Mouse (Mus musculus) bone marrow, adult 2 months (tissue): ENCODE data around the gene Gm11937. TPM values are rescaled to one million over a fixed set of nuclear protein-coding genes. Genes with fewer than 3 reads are reported as not detected.
"Not testable (repeated sequence)": the region's sequence is repeated elsewhere in the genome, so short reads cannot be mapped to it uniquely, and the experiment has no call there.

Experiments used
- H3K27ac ChIP-seq: fragments of 200-500 bp; 2 replicates; pipeline ENCODE4 v1.5.1; 2012; ENCODE audit warnings: low read depth, mild to moderate bottlenecking, control low read depth, inconsistent platforms, low read length; ENCODE audit not compliant: control insufficient read depth, poor library complexity, insufficient read depth
- H3K4me1 ChIP-seq: fragments of 200-500 bp; 2 replicates; pipeline ENCODE4 v1.6.1; 2011; ENCODE audit warnings: low read length; ENCODE audit not compliant: control insufficient read depth, insufficient read depth
- H3K4me3 ChIP-seq: fragments of 200-500 bp; replicated peaks from 2 replicates; pipeline ENCODE3; 2011; ENCODE audit warnings: mild to moderate bottlenecking, low read depth, low read length, control low read depth; ENCODE audit not compliant: control insufficient read depth
- CTCF ChIP-seq: fragments of 200-500 bp; IDR thresholded peaks from 2 replicates; pipeline ENCODE4 v1.5.1; 2011; ENCODE audit warnings: low read length, control low read depth; ENCODE audit not compliant: control insufficient read depth, insufficient read depth
- POLR2A ChIP-seq: fragments of 200-500 bp; IDR thresholded peaks from 2 replicates; pipeline ENCODE4 v1.6.1; 2011; ENCODE audit warnings: low read depth, mild to moderate bottlenecking, control low read depth, low read length, borderline replicate concordance; ENCODE audit not compliant: control insufficient read depth
- WGBS: fragments of 180-500 bp; shearing (Covaris S2); methylation state at CpG from one replicate; pipeline ENCODE4 v1.1.7; 2018; 5-methylcytosine and 5-hydroxymethylcytosine counted together
- polyA plus RNA-seq: library from polyadenylated mRNA; stranded (reverse); fragments of >200 nt; gene quantifications from 2 replicates; pipeline ENCODE4 v1.2.4, GENCODE M21; 2011; ENCODE audit warnings: low replicate concordance; ENCODE audit not compliant: missing spikeins, insufficient read depth, insufficient read length

The Gm11937 gene
- polyA plus RNA-seq, 1 experiment, result not detected

DNA sequence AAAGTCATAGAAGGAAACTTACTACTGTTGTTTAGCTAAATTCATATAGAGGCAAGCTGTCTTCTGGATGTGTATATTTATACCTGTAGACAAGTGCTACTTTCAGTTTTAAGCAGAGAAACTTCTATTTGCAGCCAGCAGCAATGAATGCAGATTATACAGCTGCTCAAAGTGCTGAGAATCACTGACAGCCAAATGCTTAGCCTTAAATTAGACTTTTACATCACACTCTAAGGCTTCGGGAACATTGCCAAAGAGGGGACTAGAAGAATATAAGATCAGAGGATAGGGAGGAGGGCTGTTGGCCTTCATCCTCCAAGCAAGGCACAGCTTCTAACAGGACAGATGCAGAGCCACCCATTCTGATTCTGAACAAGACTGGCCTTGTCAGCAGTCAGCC, 27.1 kb upstream of the Gm11937 start:
- WGBS, result 68% methylated on average over 1 of the region's 1 CpGs

DNA sequence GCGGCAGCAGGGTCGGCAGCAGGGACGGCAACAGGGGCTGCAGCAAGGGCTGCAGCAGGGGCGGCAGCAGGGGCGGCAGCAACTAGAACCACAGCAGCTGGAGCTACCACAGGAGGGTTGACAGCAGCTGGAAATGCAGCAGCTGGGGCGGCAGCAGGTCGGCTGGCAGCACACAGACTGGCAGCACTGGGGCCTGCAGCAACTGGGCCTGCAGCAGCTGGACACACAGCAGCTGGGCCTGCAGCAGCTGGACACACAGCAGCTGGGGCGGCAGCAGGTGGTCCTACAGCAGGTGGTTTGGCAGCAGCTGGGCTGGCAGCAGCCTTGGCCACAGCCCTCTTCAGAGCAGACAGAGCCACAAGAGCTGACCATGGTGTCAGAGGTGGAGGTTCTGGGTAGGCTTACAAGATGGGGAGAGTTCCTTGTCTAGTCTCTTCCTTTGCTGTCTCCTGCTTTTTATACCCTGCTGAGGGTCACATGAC, 24.7 kb upstream of the Gm11937 start, which contains the start of gene Krtap4-2:
TSS of gene Krtap4-2 (minus strand) at position 432 of the 482 bp plus-strand sequence.
- Histone ChIP-seq H3K27ac (no peak within 1 kb of the TSS), H3K4me1 (no peaks in the 10 kb centered on the region), H3K4me3 (no peak within 1 kb of the TSS)
- TF ChIP-seq CTCF (no peak), POLR2A (no peak)
- WGBS, result 52% methylated on average over 8 of the region's 8 CpGs

More for the DNA sequence above, 27.1 kb upstream of the Gm11937 start:
- TF ChIP-seq CTCF, result no peak
- H3K4me1 ChIP-seq, result no peaks in the 10 kb centered on the region
- no peak overlapping the region for H3K27ac ChIP-seq
- no peak overlapping the region for H3K4me3 ChIP-seq

DNA sequence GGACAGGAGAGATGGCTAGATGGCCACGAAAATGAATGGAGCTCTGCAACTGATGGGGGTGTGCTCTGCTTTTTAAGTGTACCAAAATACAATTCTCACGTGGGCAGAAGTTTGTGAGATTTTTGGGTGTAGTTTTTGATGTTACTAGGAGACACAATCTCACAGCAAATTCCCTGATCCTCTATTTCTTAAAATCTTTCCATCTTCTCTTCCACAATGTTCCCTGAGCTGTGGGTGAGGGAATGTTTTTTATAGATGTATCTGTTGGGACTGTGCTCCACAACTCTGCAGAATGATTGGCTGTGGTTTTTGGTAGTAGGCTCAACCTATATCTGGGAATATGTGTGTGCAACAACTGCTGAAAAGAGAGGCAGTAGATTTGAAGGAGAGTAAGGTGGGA, 23.3 kb upstream of the Gm11937 start:
- no peak overlapping the region for H3K4me3 ChIP-seq
- TF ChIP-seq POLR2A, result no peak
- TF ChIP-seq CTCF, result no peak
- no peak overlapping the region for H3K27ac ChIP-seq
- WGBS, result 40% methylated on average over 2 of the region's 2 CpGs
- no peaks in the 10 kb centered on the region for H3K4me1 ChIP-seq

DNA sequence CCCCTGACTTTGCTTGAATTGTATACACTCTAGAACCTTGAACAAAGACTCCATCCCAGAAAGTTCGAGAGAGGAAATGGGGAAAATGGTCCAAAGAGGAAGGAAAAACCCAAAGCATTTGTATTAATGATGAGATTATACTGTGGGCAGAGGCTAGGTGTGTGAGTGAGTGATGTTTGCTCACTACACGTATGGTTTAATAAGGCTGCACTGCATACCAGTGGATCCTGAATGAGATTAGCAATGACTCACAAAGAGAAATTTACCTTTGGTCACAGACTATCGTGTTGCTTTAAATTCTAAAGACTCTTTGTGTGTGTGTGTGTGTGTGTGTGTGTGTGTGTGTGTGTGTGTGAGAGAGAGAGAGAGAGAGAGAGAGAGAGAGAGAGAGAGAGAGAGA, 20.9 kb upstream of the Gm11937 start:
- TF ChIP-seq POLR2A (no peak), CTCF (no peak)
- Histone ChIP-seq H3K4me3 (no peak overlapping the region), H3K27ac (no peak overlapping the region), H3K4me1 (no peaks in the 10 kb centered on the region)
- 63% methylated on average over 3 of the region's 3 CpGs for WGBS

DNA sequence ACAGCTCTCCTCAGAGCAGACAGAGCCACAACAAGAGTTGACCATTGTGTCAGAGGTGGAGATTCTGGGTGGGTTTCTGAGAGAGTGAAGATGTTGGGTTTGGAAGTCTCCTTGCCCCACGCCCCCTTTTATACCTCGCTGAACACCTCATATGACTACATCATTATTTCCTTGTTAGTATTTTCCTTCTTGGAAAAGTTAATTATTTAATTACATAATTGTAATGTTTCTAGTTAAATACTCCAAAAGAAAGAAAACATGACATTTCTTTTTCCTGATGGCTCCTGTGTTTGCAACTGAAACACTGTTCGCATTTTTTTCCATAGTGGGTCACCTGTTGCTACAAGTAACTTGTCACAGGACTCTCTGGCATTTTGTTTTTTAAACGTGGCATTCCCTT, 18.1 kb upstream of the Gm11937 start, which contains the start of gene Krtap4-1:
TSS of gene Krtap4-1 (minus strand) at position 101 of the 400 bp plus-strand sequence.
- WGBS, result 81% methylated on average over 4 of the region's 4 CpGs
- Histone ChIP-seq H3K27ac (no peak within 1 kb of the TSS), H3K4me3 (no peak within 1 kb of the TSS), H3K4me1 (no peaks in the 10 kb centered on the region)
- TF ChIP-seq CTCF, result no peak
- TF ChIP-seq POLR2A, result no peak

DNA sequence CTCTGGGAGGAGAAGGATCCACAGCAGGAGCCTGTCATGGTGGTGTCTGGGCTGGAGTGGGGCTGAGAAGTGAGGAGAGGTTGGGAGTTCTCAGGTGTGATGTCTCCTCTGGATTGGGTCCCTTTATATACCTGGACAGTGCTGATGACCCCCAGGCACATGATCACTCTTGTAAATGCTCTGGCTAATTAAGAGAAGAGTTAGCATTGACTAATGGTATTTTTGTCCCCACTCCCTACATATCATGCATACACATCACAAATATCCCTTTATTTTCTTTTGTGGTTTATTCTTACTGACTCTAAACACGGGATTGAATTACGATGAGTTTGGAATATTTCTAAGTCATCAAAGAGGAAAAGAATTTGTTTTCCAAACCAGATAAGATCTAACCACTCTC, 10.3 kb upstream of the Gm11937 start, which contains the start of gene Gm11562:
TSS of gene Gm11562 (minus strand) at position 101 of the 400 bp plus-strand sequence.
- Histone ChIP-seq H3K4me3 (no peak within 1 kb of the TSS), H3K27ac (no peak within 1 kb of the TSS), H3K4me1 (no peaks in the 10 kb centered on the region)
- 69% methylated on average over 2 of the region's 2 CpGs for WGBS
- TF ChIP-seq POLR2A (no peak), CTCF (no peak)

DNA sequence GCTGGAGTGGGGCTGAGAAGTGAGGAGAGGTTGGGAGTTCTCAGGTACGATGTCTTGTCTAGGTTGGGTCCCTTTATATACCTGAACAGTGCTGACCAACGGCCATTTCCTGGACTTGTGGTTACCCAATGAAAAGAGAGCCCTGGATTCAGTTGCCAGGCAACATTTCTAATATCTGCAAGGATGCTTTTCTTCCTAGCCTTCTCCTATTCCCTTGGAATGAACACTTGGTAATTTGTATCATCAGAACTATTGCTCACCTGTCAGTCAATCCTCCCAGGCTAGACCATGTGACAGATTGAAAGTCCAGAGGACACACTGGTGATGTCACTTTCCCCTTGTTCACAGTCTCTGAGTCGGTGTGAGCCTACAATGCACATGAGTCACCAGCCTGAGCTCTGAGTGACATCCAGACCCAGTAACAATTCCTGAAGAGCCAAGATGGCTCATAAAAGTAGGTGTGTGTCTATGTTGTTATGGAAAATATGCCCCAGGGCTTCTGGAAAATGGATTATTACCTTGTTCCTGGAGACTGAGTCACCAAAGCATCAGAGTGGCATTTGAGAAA, 4.9 kb upstream of the Gm11937 start, which contains the start of gene Krtap2-4:
TSS of gene Krtap2-4 (minus strand) at position 51 of the 568 bp plus-strand sequence.
- Histone ChIP-seq H3K4me3 (no peak within 1 kb of the TSS), H3K4me1 (no peaks in the 10 kb centered on the region), H3K27ac (no peak within 1 kb of the TSS)
- 53% methylated on average over 3 of the region's 3 CpGs for WGBS
- TF ChIP-seq CTCF (no peak), POLR2A (no peak)

DNA sequence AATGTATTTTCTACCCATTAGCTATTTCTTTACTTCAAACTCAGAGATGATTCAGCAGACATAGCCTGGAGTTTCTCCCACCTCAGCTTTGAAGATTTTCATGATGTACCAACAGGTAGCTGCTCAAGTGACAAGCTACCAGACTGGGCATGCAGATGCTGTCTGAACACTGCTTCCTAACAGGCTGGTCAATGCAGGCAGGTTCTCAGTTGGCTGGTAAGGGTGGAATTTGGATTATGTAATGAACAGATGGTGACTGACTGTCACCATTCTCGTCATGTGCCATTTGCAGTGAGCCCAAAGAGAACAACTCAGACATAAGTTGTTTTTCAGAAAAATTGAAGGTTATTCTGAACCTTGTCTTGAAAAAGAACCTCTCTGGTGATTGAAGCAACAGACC, 863 bp downstream of the Gm11937 start:
- no peak overlapping the region for H3K4me3 ChIP-seq
- 63% methylated on average over 1 of the region's 1 CpGs for WGBS
- H3K4me1 ChIP-seq, result no peaks in the 10 kb centered on the region
- H3K27ac ChIP-seq, result no peak overlapping the region
- TF ChIP-seq CTCF (no peak), POLR2A (no peak)

DNA sequence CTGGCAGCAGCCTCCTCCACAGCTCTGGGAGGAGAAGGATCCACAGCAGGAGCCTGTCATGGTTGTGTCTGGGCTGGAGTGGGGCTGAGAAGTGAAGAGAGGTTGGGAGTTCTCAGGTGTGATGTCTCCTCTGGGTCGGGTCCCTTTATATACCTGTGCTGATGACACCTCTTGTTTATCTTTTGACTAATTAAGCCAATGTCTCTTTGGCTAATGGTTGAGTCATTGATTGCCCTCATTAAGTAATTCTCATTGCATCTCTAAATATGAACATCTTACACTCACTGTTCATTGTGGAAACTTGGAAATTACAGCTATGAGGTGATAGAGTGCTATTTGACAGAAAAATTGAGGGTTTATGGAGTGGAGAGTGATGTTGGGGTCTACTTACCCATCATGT, 6.8 kb downstream of the Gm11937 start, which contains the start of gene Gm11938:
TSS of gene Gm11938 (minus strand) at position 101 of the 400 bp plus-strand sequence.
- not testable (repeated sequence) for H3K4me3 ChIP-seq, H3K27ac ChIP-seq, H3K4me1 ChIP-seq
- 43% methylated on average over 1 of the region's 1 CpGs for WGBS

DNA sequence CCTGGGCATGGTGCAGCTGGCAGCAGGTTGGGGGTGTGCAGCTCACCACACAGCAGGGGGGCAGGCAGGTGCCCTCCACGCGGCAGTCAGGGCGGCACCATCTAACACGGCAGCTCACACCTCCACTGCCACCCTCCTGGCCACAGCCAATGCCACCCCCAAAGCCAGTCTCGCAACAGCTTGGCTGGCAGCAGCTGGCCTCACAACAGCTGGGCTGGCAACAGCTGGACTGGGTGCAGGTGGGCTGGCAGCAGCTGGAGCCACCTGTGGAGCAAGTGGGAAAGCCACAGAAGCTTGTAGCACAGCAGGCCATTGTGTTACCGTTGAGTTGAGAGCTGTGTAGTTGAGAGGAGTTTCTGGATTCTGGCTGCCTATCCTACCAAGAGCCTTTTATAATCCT, 12.2 kb downstream of the Gm11937 start, which contains the start of gene Krtap9-3:
TSS of gene Krtap9-3 (minus strand) at position 364 of the 400 bp plus-strand sequence.
- not testable (repeated sequence) for H3K4me1 ChIP-seq, H3K4me3 ChIP-seq, H3K27ac ChIP-seq
- WGBS, result 74% methylated on average over 6 of the region's 6 CpGs
